Mouse (Mus musculus): Measurements from ENCODE around the gene Bcl7c. TPM values are rescaled to one million over a fixed set of nuclear protein-coding genes. Genes with fewer than 3 reads are reported as not detected.

The Bcl7c gene
- total and polyA plus RNA-seq, 3 experiments = 13.5 to 34.5 (median 34.1) TPM

GRCm38 (mm10) chr7:127727898-127728297, 19.2 kb upstream of the Bcl7c start:
- no peaks in the 10 kb centered on the region for H3K4me1 ChIP-seq (ENCODE audit: control insufficient read depth, insufficient read depth, low read length)
- no peaks in the 10 kb centered on the region for H3K79me2 ChIP-seq (replicated peaks; ENCODE audit: control insufficient read depth, insufficient read depth, low read length)
- 72% methylated on average over 7 of the region's 7 CpGs for WGBS
- DNase-seq = no peak
- H3K9ac ChIP-seq (ENCODE audit: low read depth, low read length) = no peak overlapping the region
- intact Hi-C loops (cut with DNase I) = no loop called here
- no peaks in the 10 kb centered on the region for H3K27me3 ChIP-seq (ENCODE audit: control insufficient read depth, insufficient read depth, low read length)
- H3K36me3 ChIP-seq (ENCODE audit: control insufficient read depth, insufficient read depth, low read length) = no peaks in the 10 kb centered on the region
- no peak overlapping the region for H3K27ac ChIP-seq
- H3K4me3 ChIP-seq = no peak overlapping the region
- TF ChIP-seq CTCF (IDR thresholded peaks at IDR 0.05) (no peak), POLR2A (IDR thresholded peaks at IDR 0.05; ENCODE audit: insufficient read depth, low read depth, low read length) (no peak), EP300 (IDR thresholded peaks at IDR 0.05; ENCODE audit: insufficient read depth, low read depth, low read length) (no peak)

- no peak overlapping the region for H3K9ac ChIP-seq (ENCODE audit: low read depth, low read length)
- no peak for DNase-seq
- H3K36me3 ChIP-seq (ENCODE audit: control insufficient read depth, insufficient read depth, low read length) = no peaks in the 10 kb centered on the region
- no peak for TF ChIP-seq EP300 (IDR thresholded peaks at IDR 0.05; ENCODE audit: insufficient read depth, low read depth, low read length)
- no peak for TF ChIP-seq POLR2A (IDR thresholded peaks at IDR 0.05; ENCODE audit: insufficient read depth, low read depth, low read length)
- 69% methylated on average over 6 of the region's 6 CpGs for WGBS
- no peaks in the 10 kb centered on the region for H3K27me3 ChIP-seq (ENCODE audit: control insufficient read depth, insufficient read depth, low read length)
- no peaks in the 10 kb centered on the region for H3K79me2 ChIP-seq (replicated peaks; ENCODE audit: control insufficient read depth, insufficient read depth, low read length)
- no peak overlapping the region for H3K4me3 ChIP-seq
- intact Hi-C loops (cut with DNase I) = no loop called here
- no peak overlapping the region for H3K27ac ChIP-seq
- no peaks in the 10 kb centered on the region for H3K4me1 ChIP-seq (ENCODE audit: control insufficient read depth, insufficient read depth, low read length)
Measured at GRCm38 (mm10) chr7:127725924-127726323, 17.2 kb upstream of the Bcl7c start.

GRCm38 (mm10) chr7:127725490-127725889, 16.8 kb upstream of the Bcl7c start:
- no peaks in the 10 kb centered on the region for H3K4me1 ChIP-seq (ENCODE audit: control insufficient read depth, insufficient read depth, low read length)
- WGBS = 38% methylated on average over 2 of the region's 2 CpGs
- no peak overlapping the region for H3K27ac ChIP-seq
- no peak for DNase-seq
- H3K4me3 ChIP-seq = no peak overlapping the region
- no peaks in the 10 kb centered on the region for H3K36me3 ChIP-seq (ENCODE audit: control insufficient read depth, insufficient read depth, low read length)
- TF ChIP-seq POLR2A (IDR thresholded peaks at IDR 0.05; ENCODE audit: insufficient read depth, low read depth, low read length) (no peak), CTCF (IDR thresholded peaks at IDR 0.05) (no peak), EP300 (IDR thresholded peaks at IDR 0.05; ENCODE audit: insufficient read depth, low read depth, low read length) (no peak)
- no peaks in the 10 kb centered on the region for H3K79me2 ChIP-seq (replicated peaks; ENCODE audit: control insufficient read depth, insufficient read depth, low read length)
- no peak overlapping the region for H3K9ac ChIP-seq (ENCODE audit: low read depth, low read length)
- intact Hi-C loops (cut with DNase I) = no loop called here
- H3K27me3 ChIP-seq (ENCODE audit: control insufficient read depth, insufficient read depth, low read length) = no peaks in the 10 kb centered on the region

GRCm38 (mm10) chr7:127719258-127719657, 10.5 kb upstream of the Bcl7c start:
- no peak for DNase-seq
- TF ChIP-seq CTCF (IDR thresholded peaks at IDR 0.05) (no peak), EP300 (IDR thresholded peaks at IDR 0.05; ENCODE audit: insufficient read depth, low read depth, low read length) (no peak)
- Histone ChIP-seq H3K4me1 (ENCODE audit: control insufficient read depth, insufficient read depth, low read length) (no peaks in the 10 kb centered on the region), H3K36me3 (ENCODE audit: control insufficient read depth, insufficient read depth, low read length) (no peaks in the 10 kb centered on the region), H3K9ac (ENCODE audit: low read depth, low read length) (no peak overlapping the region), H3K4me3 (no peak overlapping the region), H3K27me3 (ENCODE audit: control insufficient read depth, insufficient read depth, low read length) (no peaks in the 10 kb centered on the region), H3K27ac (no peak overlapping the region), H3K79me2 (replicated peaks; ENCODE audit: control insufficient read depth, insufficient read depth, low read length) (no peaks in the 10 kb centered on the region)
- 77% methylated on average over 6 of the region's 6 CpGs for WGBS
- intact Hi-C loops (cut with DNase I) = no loop called here

GRCm38 (mm10) chr7:127718339-127718738, 9.6 kb upstream of the Bcl7c start:
- DNase-seq = no peak
- intact Hi-C loops (cut with DNase I) = no loop called here
- Histone ChIP-seq H3K36me3 (ENCODE audit: control insufficient read depth, insufficient read depth, low read length) (no peaks in the 10 kb centered on the region), H3K4me1 (ENCODE audit: control insufficient read depth, insufficient read depth, low read length) (no peaks in the 10 kb centered on the region), H3K79me2 (replicated peaks; ENCODE audit: control insufficient read depth, insufficient read depth, low read length) (no peaks in the 10 kb centered on the region), H3K27me3 (ENCODE audit: control insufficient read depth, insufficient read depth, low read length) (no peaks in the 10 kb centered on the region), H3K4me3 (no peak overlapping the region), H3K9ac (ENCODE audit: low read depth, low read length) (no peak overlapping the region), H3K27ac (no peak overlapping the region)
- no peak for TF ChIP-seq POLR2A (IDR thresholded peaks at IDR 0.05; ENCODE audit: insufficient read depth, low read depth, low read length)
- TF ChIP-seq CTCF (IDR thresholded peaks at IDR 0.05) = no peak
- no peak for TF ChIP-seq EP300 (IDR thresholded peaks at IDR 0.05; ENCODE audit: insufficient read depth, low read depth, low read length)
- 89% methylated on average over 6 of the region's 6 CpGs for WGBS

- Histone ChIP-seq H3K36me3 (ENCODE audit: control insufficient read depth, insufficient read depth, low read length) (no peaks in the 10 kb centered on the region), H3K27ac (no peak overlapping the region), H3K4me3 (peak overlapping the region; percentile 23; the same call in 1 of the 2 replicates), H3K4me1 (ENCODE audit: control insufficient read depth, insufficient read depth, low read length) (peaks cover 1% of the 10 kb centered on the region), H3K27me3 (ENCODE audit: control insufficient read depth, insufficient read depth, low read length) (no peaks in the 10 kb centered on the region), H3K79me2 (replicated peaks; ENCODE audit: control insufficient read depth, insufficient read depth, low read length) (no peaks in the 10 kb centered on the region), H3K9ac (ENCODE audit: low read depth, low read length) (peak overlapping the region; percentile 39; the same call in 1 of the 2 replicates)
- intact Hi-C loops (cut with DNase I) = loop anchor here (2.0 kb wide), 1 partner anchor 42 kb away; no protein-coding TSS in a partner anchor
- TF ChIP-seq POLR2A (IDR thresholded peaks at IDR 0.05; ENCODE audit: insufficient read depth, low read depth, low read length) (no peak), CTCF (IDR thresholded peaks at IDR 0.05) (peak; percentile 88)
- peak; percentile 80 to 86 for DNase-seq
- WGBS = 11% methylated on average over 41 of the region's 41 CpGs
Measured at GRCm38 (mm10) chr7:127716992-127717391, 8.3 kb upstream of the Bcl7c start.
